Mouse (Mus musculus) left cerebral cortex, adult 8-10 months (tissue): Measurements from ENCODE around the gene 4931428F04Rik. TPM values are rescaled to one million over a fixed set of nuclear protein-coding genes. Genes with fewer than 3 reads are reported as not detected.

Experiments used
- DNase-seq, 2 experiments: peaks; one replicate each; pipeline ENCODE4 v3.0.0; 2022; ENCODE audit warnings: low spot score in 2 of 2
- total RNA-seq, 4 experiments: library from RNA; stranded (reverse); gene quantifications; 2 replicates each; pipeline ENCODE4 v1.2.4; 2022

Gene 4931428F04Rik
- 10 to 100 TPM; 22.0 to 26.7 (median 24.2) TPM for total RNA-seq

DNA sequence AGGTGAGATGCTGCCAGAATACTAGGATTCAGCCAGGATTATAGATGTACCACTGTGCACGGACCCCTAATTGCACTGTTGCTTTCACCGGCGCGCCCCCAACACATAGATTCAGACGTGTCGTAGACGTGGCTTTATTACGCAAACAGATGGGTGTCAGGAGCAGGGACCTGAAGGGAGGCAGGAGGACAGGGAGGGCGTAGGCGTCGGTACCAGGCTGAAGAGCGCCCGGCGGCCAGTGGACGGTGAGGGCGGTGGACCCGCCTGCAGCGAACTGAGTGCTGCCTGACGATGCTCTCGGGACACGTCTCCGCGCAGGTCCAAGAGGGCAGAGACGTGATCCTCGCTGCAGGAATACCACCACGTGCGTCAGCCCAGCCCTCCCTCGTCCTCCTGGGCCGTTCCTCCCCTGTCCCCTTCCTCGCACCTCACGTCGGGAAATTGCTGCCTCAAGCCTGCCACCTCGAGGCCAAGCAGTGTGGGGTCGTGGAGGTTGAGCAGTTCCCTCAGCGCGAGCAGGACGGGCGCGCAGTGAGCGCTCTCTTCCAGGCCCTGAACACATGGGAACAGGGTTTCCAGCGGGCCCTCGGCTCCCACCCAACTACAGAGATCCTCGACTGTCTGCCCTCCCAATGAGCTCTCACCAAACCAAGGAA is at the start of gene 4931428F04Rik:
Gene 4931428F04Rik, minus strand, starts transcription at position 60 of the 656 bp plus-strand sequence.
- peak in 1 of 2 experiments; percentile 59 for DNase-seq

- DNase-seq = no peak
Observed at GRCm38 (mm10) chr8:105338992-105339391, 49.3 kb upstream of the 4931428F04Rik start.

- no peak for DNase-seq
Observed at GRCm38 (mm10) chr8:105336373-105337130, 46.9 kb upstream of the 4931428F04Rik start.

- no peak for DNase-seq
Observed at GRCm38 (mm10) chr8:105332523-105332922, 42.9 kb upstream of the 4931428F04Rik start.

- DNase-seq = no peak
Observed at GRCm38 (mm10) chr8:105331931-105332330, 42.3 kb upstream of the 4931428F04Rik start.

GRCm38 (mm10) chr8:105331469-105331868 is 41.8 kb upstream of the 4931428F04Rik start:
- no peak for DNase-seq

GRCm38 (mm10) chr8:105330325-105330724 is 40.7 kb upstream of the 4931428F04Rik start:
- no peak for DNase-seq

DNA sequence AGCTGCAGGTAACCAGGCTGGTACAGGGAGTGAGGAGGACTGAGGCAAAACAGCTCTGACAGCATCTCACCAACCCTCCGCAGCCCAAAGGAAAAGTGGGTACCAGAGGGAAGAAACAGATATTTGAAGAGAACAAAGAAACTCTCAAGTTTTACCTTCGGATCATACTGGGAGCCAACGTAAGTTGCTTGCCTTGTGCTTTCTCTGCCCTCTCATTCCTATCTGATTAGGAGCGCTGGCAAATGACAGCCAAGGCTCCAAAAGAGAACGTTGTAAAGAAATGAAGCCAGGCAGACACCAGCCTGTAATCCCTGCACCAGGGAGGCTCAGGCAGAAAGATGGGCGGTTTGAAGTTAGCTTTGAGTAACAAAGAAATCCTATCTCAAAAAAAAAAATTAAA is 37.3 kb upstream of the 4931428F04Rik start:
- no peak for DNase-seq

DNA sequence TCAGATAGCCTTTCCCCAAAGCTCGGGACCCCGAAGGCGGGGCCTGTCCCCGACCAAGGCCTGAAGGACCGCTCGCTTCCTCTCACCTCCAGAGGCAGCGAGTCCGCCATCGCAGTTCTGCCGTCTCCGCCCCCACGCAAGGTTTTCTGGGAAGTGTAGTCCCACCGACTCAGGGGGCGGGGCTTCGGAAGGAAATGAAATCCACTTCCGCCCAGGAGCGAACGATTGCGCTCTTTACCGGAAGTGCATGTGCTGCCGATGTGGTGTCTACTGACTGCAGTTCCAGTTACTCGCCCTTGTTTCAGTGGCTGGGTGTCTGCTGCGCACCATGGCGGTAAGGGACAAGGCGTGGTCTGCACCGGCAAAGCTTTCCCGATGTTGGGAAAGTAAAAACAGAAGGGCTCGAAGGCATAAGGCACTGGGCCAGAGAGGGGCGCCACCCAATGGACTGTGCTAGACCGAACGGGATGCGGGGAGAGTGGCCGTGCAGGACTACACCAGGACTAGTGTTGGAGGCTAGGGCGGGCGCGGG is 36.5 kb upstream of the 4931428F04Rik start, which contains the start of the genes Lrrc29 and Tmem208:
Gene Lrrc29, minus strand, starts transcription at position 138 of the 532 bp plus-strand sequence.
Gene Tmem208, plus strand, starts transcription at position 214 of the 532 bp plus-strand sequence.
- DNase-seq = peak; percentile 85 to 96

DNA sequence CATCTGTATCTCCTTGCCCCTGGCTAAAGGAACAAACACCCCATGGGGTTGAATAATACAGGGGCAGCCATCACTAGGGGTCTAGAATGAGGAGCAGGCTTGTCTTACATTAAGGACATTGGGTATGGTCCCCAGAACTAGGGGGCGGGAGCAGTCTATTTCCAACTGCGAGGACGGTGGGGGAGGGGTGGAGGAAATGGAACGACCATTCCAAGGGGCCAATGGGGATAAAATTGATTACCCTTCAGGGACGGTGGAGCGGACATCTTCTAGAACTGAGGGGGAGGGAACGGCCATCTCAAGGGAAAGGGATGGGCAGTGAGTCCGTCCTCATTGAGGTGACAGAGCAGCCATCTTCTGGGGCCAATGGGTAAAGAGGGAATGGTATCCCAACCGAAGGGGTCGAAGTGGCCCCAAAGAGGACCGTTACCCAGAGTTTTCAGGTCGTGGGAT is 36.0 kb upstream of the 4931428F04Rik start:
- no peak for DNase-seq

GRCm38 (mm10) chr8:105323183-105323582 is 33.5 kb upstream of the 4931428F04Rik start:
- no peak for DNase-seq

DNA sequence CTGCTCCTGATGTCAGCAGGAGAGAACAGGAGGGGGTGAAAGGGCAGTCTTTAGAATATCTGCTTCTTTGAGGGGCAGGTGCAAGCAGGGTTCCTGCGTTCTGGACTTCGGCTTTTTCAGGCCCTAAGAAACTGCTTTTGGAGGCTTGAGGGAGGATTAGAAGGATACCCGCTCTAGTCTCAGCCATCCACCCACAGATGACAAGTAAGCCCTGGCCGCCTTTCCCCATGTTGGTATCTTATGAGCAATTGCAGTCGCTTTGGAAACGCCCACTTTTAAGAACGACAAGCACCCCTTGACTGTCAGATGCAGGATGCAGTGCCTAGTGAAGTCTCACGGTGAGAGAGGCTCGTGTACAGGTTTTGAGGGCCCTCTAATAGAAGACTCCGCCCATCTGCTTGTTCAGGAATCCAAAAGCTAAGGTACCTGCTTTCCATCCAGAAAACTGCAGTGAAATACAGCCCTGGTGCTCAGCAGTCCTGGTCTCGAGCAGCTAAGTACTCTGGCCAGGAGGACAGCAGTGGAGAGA is 29.1 kb upstream of the 4931428F04Rik start:
- no peak for DNase-seq

GRCm38 (mm10) chr8:105317941-105318340 is 28.3 kb upstream of the 4931428F04Rik start:
- DNase-seq = no peak

DNA sequence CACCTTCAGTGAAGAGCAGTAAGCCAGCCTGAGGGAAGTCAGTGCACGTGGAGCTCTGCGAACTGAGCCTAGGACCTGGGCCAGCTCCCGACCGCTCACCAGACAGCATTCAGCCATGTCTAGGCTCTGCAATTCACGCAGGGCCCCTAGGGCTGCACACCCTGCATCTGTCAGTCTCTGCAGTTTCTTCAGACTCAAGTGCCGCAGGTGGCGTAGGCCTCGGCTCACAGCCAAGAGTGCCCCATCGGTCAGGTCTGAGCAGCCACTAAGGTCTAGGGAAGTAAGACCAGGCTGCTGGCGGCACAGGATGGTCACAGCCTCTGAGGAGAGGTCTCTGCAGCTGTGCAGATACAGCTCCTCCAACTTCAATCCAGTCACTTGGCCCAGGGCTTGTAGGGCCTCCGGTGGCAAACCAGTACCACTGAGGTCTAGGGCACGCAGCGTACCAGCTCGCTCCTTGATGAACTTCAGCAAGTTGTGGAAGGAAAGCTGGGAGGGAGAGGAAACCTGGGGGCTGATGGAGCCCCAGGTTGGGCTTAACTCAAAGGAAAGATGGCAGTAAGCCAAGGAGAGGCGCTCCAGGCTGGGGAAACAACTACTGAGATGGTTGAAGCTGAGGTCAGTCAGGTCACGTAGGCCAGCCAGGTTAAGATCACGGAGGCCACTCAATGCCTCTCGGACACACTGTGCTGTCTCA is 25.6 kb upstream of the 4931428F04Rik start:
- no peak for DNase-seq

DNA sequence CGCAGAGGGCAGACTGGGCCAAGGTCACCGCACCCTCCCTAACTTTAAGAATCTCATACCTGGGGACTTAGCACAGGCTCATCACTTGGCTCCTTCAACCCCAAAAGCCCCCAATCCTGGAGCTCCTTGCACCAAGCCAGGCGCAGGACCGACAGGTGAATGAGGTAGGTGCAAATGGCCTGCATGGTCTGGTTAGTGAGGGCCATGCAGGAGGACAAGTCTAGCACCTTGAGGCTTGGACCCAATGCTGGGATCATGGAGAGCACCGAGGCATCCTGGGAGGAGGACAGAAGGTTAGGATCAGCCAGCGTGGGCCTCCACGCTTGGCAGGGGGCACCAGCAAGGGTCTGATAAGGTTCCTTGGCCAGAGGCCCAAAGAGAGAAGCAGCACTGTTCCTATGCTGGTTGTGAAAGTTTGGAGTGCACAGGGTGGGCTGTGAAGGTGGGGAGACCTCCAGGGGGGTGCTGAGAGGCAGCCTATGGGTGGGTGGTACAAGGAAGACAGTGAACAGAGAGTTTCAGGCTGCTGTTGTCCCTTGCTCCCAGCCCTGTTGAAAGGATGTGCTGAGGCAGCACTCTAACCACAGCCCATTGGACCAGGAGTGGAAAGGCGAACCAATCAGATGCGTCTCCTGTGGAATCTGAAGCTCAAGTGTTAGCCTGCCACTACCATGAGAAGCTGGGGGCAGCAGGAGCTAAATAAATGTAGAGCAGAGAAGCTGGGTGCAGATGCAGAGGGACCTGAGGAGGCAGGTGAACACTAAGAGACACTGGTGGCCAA is 24.1 kb upstream of the 4931428F04Rik start:
- no peak for DNase-seq

GRCm38 (mm10) chr8:105312891-105313481 is 23.3 kb upstream of the 4931428F04Rik start:
- DNase-seq = no peak

GRCm38 (mm10) chr8:105311718-105312117 is 22.1 kb upstream of the 4931428F04Rik start:
- no peak for DNase-seq

DNA sequence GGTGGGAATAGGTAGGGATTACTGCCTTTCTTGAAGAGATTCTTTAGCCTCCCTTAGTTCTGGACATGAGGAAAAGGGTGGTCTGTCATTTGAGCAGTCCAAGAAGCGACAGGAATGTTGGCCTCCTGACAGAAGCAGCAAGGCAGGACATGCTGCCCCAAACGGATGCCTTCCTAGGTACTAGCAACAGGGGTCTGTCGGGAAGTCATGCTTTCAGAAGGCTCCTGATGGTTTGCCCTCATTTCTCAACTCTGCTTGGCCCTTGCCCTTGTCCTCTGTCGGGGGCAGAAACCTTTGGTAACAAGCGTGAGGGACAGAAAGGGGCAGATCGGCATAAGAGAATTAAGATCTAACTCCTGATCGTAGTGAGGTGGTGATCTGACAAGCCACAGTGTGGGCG is 20.5 kb upstream of the 4931428F04Rik start:
- DNase-seq = no peak

DNA sequence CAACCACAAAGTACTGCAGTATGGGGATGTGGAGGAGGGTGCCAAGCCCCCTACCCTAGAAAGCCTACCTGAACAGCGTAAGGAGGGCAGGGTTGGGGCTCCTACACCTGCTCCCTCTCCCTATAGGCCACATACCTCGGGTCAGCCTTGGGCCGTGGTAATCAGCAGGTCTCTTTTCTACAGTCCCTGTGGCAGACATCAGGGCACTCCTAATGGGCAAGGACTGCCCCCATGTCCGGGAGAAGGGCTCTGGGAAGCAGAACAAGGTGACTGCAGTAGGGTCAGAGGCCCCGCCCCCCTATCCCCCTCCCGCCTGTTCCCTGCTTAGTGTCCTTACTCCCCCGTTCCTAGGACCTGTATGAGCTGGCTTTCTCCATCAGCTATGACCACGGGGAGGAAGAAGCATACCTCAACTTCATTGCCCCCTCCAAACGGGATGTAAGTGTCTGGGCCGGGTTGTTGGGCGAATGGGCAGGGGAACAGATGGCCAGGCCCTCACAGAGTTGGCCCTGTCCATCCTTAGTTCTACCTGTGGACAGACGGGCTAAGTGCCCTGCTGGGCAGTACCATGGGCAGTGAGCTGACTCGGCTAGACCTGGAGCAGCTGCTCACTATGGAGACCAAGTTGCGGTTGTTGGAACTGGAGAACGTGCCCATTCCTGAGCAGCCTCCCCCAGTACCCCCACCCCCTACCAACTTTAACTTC is 19.6 kb upstream of the 4931428F04Rik start:
- DNase-seq = no peak
